Mouse (Mus musculus): Measurements from ENCODE around the gene Hsd3b7. TPM values are rescaled to one million over a fixed set of nuclear protein-coding genes. Genes with fewer than 3 reads are reported as not detected.

The Hsd3b7 gene
- polyA plus RNA-seq (2016; fragmentation: Nextera tagmentation; extraction: Ambion mirVana): 8.1 and 8.3 TPM in 2 replicates

- Histone ChIP-seq H3K4me2 (replicated peaks) (0 out of 2 replicates have a peak within 1 kb of the TSS, but pooled peaks have one; percentile 5), H3K4me1 (0 out of 2 replicates have a peak, but pooled peaks cover 5% of the 10 kb centered on the region), H3K9me3 (no peaks in the 10 kb centered on the region), H3K27me3 (no peaks in the 10 kb centered on the region), H3K4me3 (no peak within 1 kb of the TSS), H3K36me3 (peaks cover 56% of the 10 kb centered on the region), H3K27ac (replicated peaks) (0 out of 2 replicates have a peak within 1 kb of the TSS, but pooled peaks have one; percentile 1), H3K9ac (replicated peaks) (0 out of 2 replicates have a peak within 1 kb of the TSS, but pooled peaks have one; percentile 20)
- peak; percentile 82 for ATAC-seq (ENCODE audit: low FRiP score, low read depth)
- WGBS: 25% methylated on average over 6 of the region's 6 CpGs
Measured at GRCm38 (mm10) chr7:127800435-127801009, at the start of gene Hsd3b7. Gene Hsd3b7, plus strand, starts transcription at chr7:127800604.

GRCm38 (mm10) chr7:127751619-127752018 lies 48.8 kb upstream of the Hsd3b7 start:
- Histone ChIP-seq H3K4me2 (replicated peaks) (no peak overlapping the region), H3K27ac (replicated peaks) (no peak overlapping the region), H3K4me3 (no peak overlapping the region), H3K9ac (replicated peaks) (no peak overlapping the region), H3K4me1 (peaks cover 15% of the 10 kb centered on the region), H3K9me3 (no peaks in the 10 kb centered on the region), H3K36me3 (peaks cover 88% of the 10 kb centered on the region), H3K27me3 (no peaks in the 10 kb centered on the region)
- WGBS: 94% methylated on average over 5 of the region's 5 CpGs
- no peak for ATAC-seq (ENCODE audit: low FRiP score, low read depth)

- no peak overlapping the region for H3K9ac ChIP-seq (replicated peaks)
- no peak overlapping the region for H3K4me3 ChIP-seq
- H3K27me3 ChIP-seq: no peaks in the 10 kb centered on the region
- no peak for ATAC-seq (ENCODE audit: low FRiP score, low read depth)
- peaks cover 16% of the 10 kb centered on the region for H3K4me1 ChIP-seq
- no peak overlapping the region for H3K4me2 ChIP-seq (replicated peaks)
- 96% methylated on average over 27 of the region's 27 CpGs for WGBS
- H3K27ac ChIP-seq (replicated peaks): no peak overlapping the region
- H3K9me3 ChIP-seq: no peaks in the 10 kb centered on the region
- H3K36me3 ChIP-seq: peaks cover 93% of the 10 kb centered on the region
Measured at GRCm38 (mm10) chr7:127752069-127752468, 48.3 kb upstream of the Hsd3b7 start.

DNA sequence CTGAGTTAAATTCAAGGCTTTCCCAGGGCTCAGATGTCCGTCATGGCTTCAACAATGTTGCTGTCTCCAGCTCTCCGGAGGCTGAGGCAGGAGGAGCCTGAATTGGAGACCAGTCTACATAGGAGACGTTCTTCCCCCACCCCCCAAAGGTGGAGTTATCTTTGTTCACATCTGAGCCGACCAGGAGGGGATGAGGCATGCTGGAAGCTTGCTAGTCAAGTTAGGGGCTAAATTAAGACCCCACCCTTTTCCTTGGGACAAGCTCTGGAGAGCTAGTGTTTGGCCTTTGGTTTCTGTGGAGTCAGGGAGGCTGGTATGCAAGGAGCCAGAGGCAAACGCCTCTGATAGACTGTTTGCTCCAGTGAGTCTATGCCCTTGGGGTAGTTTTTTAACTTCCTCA lies 47.2 kb upstream of the Hsd3b7 start:
- no peak for ATAC-seq (ENCODE audit: low FRiP score, low read depth)
- 78% methylated on average over 5 of the region's 5 CpGs for WGBS
- Histone ChIP-seq H3K4me1 (peaks cover 5% of the 10 kb centered on the region), H3K27ac (replicated peaks) (no peak overlapping the region), H3K9ac (replicated peaks) (no peak overlapping the region; the same call in 1 of the 2 replicates), H3K4me3 (no peak overlapping the region), H3K9me3 (no peaks in the 10 kb centered on the region), H3K36me3 (peaks cover 100% of the 10 kb centered on the region), H3K4me2 (replicated peaks) (no peak overlapping the region), H3K27me3 (no peaks in the 10 kb centered on the region)

DNA sequence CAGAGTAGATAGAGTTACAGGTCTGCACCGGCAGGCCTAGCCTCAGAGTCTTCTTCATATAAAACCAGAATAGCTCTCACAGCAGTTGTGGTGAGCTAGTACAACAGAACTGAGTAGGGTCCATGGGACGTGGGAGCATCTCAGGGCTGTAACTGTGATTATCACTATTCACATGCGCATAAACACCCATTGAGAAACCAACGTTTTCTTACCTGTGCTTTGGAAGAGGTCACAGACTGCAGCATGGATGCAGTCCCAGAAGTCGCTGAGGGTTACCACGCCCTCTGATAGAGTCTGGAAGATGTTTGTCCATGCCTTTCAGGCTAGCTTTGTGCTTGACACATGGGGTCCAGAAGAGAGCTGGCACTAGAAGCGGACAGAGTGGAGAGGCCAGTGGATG lies 46.7 kb upstream of the Hsd3b7 start:
- Histone ChIP-seq H3K4me2 (replicated peaks) (no peak overlapping the region), H3K9me3 (no peaks in the 10 kb centered on the region), H3K4me1 (0 out of 2 replicates have a peak, but pooled peaks cover 3% of the 10 kb centered on the region), H3K27me3 (no peaks in the 10 kb centered on the region), H3K27ac (replicated peaks) (no peak overlapping the region), H3K36me3 (peaks cover 100% of the 10 kb centered on the region), H3K4me3 (no peak overlapping the region), H3K9ac (replicated peaks) (no peak overlapping the region)
- 92% methylated on average over 7 of the region's 7 CpGs for WGBS
- ATAC-seq (ENCODE audit: low FRiP score, low read depth): no peak

GRCm38 (mm10) chr7:127759716-127760115 lies 40.7 kb upstream of the Hsd3b7 start:
- Histone ChIP-seq H3K36me3 (peaks cover 83% of the 10 kb centered on the region), H3K4me2 (replicated peaks) (no peak overlapping the region), H3K4me3 (no peak overlapping the region), H3K27me3 (no peaks in the 10 kb centered on the region), H3K9me3 (no peaks in the 10 kb centered on the region), H3K4me1 (0 out of 2 replicates have a peak, but pooled peaks cover 3% of the 10 kb centered on the region), H3K9ac (replicated peaks) (no peak overlapping the region), H3K27ac (replicated peaks) (no peak overlapping the region)
- ATAC-seq (ENCODE audit: low FRiP score, low read depth): no peak
- WGBS: 80% methylated on average over 6 of the region's 6 CpGs

DNA sequence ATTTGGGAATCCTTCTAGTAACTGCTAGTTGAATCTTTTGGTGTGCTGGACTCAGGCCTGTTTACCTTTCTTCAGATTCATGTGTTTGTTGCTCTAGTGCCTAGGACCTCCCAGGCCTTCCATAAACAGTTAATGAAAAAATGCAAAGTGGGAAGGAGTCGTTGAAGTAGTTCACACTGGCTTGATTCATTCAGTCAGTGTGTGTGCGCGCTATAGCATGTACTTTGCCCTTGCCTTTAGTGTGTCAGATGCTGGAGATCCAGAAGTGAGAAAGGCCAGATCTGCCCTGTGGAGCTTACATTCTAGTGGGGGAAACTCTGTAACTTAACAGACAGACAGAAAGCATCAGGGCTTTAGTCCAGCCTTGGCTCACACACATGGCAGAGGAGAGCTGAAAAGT lies 39.9 kb upstream of the Hsd3b7 start:
- Histone ChIP-seq H3K4me3 (no peak overlapping the region), H3K9me3 (no peaks in the 10 kb centered on the region), H3K27me3 (no peaks in the 10 kb centered on the region), H3K4me1 (0 out of 2 replicates have a peak, but pooled peaks cover 3% of the 10 kb centered on the region), H3K36me3 (peaks cover 83% of the 10 kb centered on the region), H3K9ac (replicated peaks) (no peak overlapping the region), H3K27ac (replicated peaks) (no peak overlapping the region), H3K4me2 (replicated peaks) (no peak overlapping the region)
- no peak for ATAC-seq (ENCODE audit: low FRiP score, low read depth)
- 88% methylated on average over 3 of the region's 3 CpGs for whole genome bisulfite sequencing

DNA sequence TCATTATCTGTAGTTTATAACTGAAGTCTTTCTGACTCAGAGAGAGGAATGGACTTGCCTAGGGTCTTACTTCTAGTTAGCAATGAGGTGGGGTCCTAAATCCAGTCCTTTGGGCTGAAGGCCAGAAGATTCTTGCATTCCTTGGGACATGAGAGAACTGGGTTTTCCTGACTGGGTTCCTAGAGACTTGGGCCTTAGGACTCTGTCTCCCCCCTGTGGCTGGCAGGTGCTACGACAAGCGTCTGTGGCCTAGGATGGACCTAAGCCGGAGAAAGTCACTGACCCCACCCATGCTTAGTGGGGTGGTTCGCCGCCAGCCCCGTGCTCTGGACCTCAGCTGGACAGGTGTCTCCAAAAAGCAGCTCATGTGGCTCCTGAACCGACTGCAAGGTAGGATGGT lies 39.4 kb upstream of the Hsd3b7 start:
- ATAC-seq (ENCODE audit: low FRiP score, low read depth): no peak
- Histone ChIP-seq H3K9me3 (no peaks in the 10 kb centered on the region), H3K36me3 (peaks cover 83% of the 10 kb centered on the region), H3K4me2 (replicated peaks) (no peak overlapping the region), H3K4me3 (no peak overlapping the region), H3K9ac (replicated peaks) (no peak overlapping the region), H3K4me1 (0 out of 2 replicates have a peak, but pooled peaks cover 3% of the 10 kb centered on the region), H3K27ac (replicated peaks) (no peak overlapping the region), H3K27me3 (no peaks in the 10 kb centered on the region)
- 50% methylated on average over 7 of the region's 7 CpGs for WGBS

- no peak for ATAC-seq (ENCODE audit: low FRiP score, low read depth)
- H3K4me1 ChIP-seq: peaks cover 7% of the 10 kb centered on the region
- H3K4me3 ChIP-seq: no peak overlapping the region
- no peaks in the 10 kb centered on the region for H3K9me3 ChIP-seq
- H3K36me3 ChIP-seq: peaks cover 82% of the 10 kb centered on the region
- 93% methylated on average over 4 of the region's 4 CpGs for WGBS
- no peaks in the 10 kb centered on the region for H3K27me3 ChIP-seq
- H3K4me2 ChIP-seq (replicated peaks): no peak overlapping the region
- H3K9ac ChIP-seq (replicated peaks): no peak overlapping the region
- no peak overlapping the region for H3K27ac ChIP-seq (replicated peaks)
Measured at GRCm38 (mm10) chr7:127763642-127764041, 36.8 kb upstream of the Hsd3b7 start.

DNA sequence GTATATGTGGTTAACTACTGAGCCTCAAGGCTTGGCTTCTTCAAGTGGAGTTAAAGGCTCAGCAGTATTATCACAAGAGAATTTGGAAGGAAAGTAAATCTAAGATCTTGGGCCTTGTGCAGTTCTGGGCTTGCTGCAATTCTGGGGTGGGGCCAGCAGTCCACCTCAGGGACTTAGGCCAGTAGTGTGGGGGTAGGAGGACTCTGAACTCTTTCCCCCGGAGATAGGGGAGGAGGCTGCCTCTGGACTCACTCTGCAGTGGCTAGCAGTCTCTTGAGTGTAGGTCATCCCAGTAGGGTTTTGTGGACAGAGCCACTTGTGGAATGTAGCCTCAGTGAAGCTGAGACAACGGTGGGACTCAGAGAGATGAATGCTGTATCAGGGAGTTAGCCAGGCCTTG lies 34.6 kb upstream of the Hsd3b7 start:
- peaks cover 29% of the 10 kb centered on the region for H3K4me1 ChIP-seq
- H3K36me3 ChIP-seq: peaks cover 68% of the 10 kb centered on the region
- H3K27me3 ChIP-seq: no peaks in the 10 kb centered on the region
- no peak overlapping the region for H3K4me2 ChIP-seq (replicated peaks)
- no peak for ATAC-seq (ENCODE audit: low FRiP score, low read depth)
- no peak overlapping the region for H3K4me3 ChIP-seq
- WGBS: 89% methylated on average over 2 of the region's 2 CpGs
- no peaks in the 10 kb centered on the region for H3K9me3 ChIP-seq
- H3K27ac ChIP-seq (replicated peaks): no peak overlapping the region
- H3K9ac ChIP-seq (replicated peaks): no peak overlapping the region

- H3K4me1 ChIP-seq: peaks cover 34% of the 10 kb centered on the region
- ATAC-seq (ENCODE audit: low FRiP score, low read depth): no peak
- 78% methylated on average over 17 of the region's 17 CpGs for WGBS
Measured at GRCm38 (mm10) chr7:127766851-127767609, 33.4 kb upstream of the Hsd3b7 start.

DNA sequence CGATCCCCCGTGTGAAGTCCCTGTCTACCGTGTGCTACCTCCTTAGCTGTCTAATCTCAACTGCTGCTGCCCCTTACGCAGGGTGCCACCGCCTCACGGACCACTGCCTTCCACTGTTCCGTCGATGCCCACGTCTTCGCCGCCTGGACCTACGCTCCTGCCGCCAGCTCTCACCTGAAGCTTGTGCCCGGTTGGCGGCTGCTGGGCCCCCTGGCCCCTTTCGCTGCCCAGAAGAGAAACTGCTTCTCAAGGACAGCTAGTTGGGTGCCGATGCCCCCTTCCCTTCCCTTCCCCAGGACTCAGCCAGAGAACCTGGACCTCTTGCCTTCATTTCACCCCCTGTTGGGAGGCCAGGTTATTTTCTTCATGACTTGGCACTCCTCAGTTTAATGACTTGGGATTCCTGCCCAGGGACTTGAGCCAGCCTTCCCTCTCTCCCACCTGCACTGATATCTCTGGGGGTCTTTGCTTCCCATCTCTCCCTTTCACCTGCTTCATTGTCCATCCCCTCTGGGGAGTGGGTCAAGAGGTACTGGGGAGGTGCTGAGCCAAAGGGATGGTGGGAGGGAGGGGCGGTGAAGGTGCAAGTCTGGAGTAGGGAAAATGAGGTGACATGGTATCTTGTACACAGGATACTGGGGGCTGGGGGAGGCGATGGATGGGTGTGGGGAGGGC lies 32.6 kb upstream of the Hsd3b7 start:
- ATAC-seq (ENCODE audit: low FRiP score, low read depth): no peak
- peaks cover 34% of the 10 kb centered on the region for H3K4me1 ChIP-seq
- WGBS: 94% methylated on average over 19 of the region's 19 CpGs
- H3K27me3 ChIP-seq: no peaks in the 10 kb centered on the region
- H3K36me3 ChIP-seq: peaks cover 54% of the 10 kb centered on the region
- no peak overlapping the region for H3K4me2 ChIP-seq (replicated peaks)
- H3K9ac ChIP-seq (replicated peaks): 0 out of 2 replicates have a peak overlapping the region, but pooled peaks have one; percentile 31
- no peaks in the 10 kb centered on the region for H3K9me3 ChIP-seq
- 0 out of 2 replicates have a peak overlapping the region, but pooled peaks have one; percentile 8 for H3K27ac ChIP-seq (replicated peaks)
- no peak overlapping the region for H3K4me3 ChIP-seq

More at GRCm38 (mm10) chr7:127766851-127767609, 33.4 kb upstream of the Hsd3b7 start:
- Histone ChIP-seq H3K9me3 (no peaks in the 10 kb centered on the region), H3K27me3 (no peaks in the 10 kb centered on the region), H3K4me2 (replicated peaks) (no peak overlapping the region), H3K36me3 (peaks cover 62% of the 10 kb centered on the region), H3K27ac (replicated peaks) (no peak overlapping the region), H3K9ac (replicated peaks) (no peak overlapping the region), H3K4me3 (no peak overlapping the region)
